Mouse (Mus musculus) yolk sac, embryonic 10.5 days (tissue): Measurements from ENCODE around the gene Retreg3.

Experiments used
- DNase-seq: peaks from one replicate; pipeline ENCODE4 v3.0.0-alpha.2; 2017; ENCODE audit warnings: low spot score

Retreg3 gene

GRCm38 (mm10) chr11:101118105-101118504, 1.6 kb downstream of the Retreg3 start:
- DNase-seq, result peak; percentile 63

DNA sequence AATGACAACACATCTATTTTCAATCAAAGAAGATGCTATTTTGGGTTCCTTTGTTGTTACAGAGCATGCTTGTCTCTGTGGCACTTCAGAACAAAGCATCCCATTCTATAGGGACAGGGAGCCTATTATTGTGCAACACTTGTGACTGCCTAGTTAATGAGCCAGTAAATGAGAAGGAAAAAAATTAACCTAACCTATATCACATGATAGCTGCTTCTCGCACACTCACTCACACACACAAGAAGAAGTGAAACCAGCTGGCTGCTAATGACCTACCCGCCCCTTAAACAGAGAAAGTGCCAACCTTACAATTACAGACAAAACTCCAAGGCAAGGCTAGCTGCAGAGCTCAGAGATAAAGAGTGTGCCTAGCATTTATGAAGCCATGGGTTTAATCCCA, 4.1 kb downstream of the Retreg3 start:
- DNase-seq, result no peak

DNA sequence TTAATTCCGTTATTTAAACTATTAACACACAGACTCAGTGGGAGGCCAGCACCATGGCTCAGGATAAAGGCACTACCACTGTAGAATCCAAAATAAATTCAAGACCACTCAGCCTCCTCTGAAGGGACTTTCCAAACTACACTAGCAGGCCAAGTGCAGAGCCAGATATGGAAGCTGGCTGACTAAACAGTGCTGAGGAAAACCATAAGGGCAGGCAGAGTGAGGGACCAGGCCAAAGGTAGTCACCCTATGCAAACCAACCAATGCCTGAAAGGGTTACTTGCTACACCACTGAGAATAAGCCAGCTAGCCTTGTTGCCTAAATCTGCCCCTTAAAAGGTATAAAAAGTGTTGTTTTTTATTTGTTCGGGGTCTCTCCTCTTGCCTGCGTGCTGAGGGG, 7.5 kb downstream of the Retreg3 start:
- DNase-seq, result no peak

GRCm38 (mm10) chr11:101111178-101111577, 8.5 kb downstream of the Retreg3 start:
- no peak for DNase-seq

DNA sequence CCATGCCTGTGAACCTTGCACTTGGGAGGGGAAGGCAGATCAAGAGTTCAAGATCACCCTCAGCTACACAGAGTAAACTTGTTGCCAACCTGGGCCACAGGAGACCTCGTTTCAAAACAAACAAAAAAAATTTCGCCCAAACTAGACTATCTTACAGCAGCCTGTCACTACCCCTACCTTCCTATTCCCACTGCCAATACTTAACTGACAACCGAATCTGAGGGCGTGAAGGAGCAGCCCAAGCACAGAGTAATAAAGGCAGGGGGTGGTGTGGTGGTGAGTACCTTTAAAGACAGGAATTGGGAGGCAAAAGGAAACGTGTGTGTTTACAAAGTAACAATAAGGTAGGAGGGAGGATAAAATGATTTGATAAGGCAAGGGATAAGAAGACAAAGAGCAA, 9.0 kb downstream of the Retreg3 start:
- no peak for DNase-seq

DNA sequence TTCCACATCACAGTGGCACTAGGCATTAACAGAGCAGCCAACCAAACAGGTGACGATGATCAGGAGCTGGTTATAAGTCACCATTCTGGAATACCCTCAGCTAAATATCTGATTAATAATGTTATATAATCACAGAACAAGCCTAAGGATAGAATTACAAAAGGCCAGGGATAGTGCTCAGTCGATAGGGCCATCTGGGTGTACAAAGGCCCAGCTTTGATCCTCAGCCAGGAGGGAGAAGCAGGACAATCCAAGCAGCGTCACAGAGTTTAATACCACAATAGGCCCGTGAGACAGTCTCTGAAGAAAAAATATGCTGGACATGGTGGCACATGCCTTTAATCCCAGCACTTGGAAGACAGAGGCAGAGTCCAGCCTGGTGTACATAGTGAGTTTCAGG, 10.3 kb downstream of the Retreg3 start:
- no peak for DNase-seq

GRCm38 (mm10) chr11:101103011-101103410, 16.7 kb downstream of the Retreg3 start:
- no peak for DNase-seq

DNA sequence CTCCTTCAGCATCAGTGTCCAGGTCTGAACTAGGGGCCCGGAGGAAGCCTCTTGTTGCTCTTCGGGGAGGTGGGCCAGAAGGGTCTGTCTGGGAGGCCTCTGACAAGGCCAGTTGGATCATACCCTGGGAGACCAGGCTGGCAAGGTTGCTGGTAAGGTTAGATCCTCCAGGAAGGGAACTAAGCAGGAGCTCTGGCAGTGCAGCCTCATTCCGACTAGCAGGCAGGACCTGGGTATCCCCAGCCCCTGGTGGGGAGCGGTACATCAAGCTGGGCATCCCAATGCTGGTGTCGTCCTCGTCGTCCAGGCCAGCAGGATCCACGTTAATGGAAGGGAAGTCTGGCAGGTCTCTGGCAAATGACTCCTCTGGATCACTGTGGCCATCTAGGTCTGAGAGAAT, 21.5 kb downstream of the Retreg3 start:
- no peak for DNase-seq

GRCm38 (mm10) chr11:101095314-101096024, 24.2 kb downstream of the Retreg3 start, which contains the start of gene Psmc3ip:
Psmc3ip (minus strand) TSS chr11:101095436.
- peak; percentile 95 for DNase-seq

DNA sequence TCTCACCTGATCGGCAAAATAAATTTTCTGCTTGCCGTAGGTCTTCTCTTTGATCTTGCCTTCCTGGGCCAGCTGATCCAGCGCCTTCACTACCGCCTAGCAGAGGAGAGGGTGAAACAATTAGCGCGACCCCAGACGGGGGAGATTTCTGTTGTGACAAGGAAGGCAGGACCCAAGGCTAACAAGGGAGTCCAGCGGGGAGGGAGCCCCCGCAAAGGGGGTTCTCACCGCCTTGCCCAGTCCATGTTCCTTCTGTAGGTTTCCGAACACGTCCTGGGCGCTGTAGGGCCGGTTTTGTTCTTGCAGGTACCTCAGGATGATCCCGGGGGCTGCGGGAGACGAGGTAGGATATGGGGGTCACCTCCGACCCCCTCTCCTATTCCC, 24.8 kb downstream of the Retreg3 start:
- no peak for DNase-seq

GRCm38 (mm10) chr11:101089931-101090330, 29.8 kb downstream of the Retreg3 start:
- no peak for DNase-seq

DNA sequence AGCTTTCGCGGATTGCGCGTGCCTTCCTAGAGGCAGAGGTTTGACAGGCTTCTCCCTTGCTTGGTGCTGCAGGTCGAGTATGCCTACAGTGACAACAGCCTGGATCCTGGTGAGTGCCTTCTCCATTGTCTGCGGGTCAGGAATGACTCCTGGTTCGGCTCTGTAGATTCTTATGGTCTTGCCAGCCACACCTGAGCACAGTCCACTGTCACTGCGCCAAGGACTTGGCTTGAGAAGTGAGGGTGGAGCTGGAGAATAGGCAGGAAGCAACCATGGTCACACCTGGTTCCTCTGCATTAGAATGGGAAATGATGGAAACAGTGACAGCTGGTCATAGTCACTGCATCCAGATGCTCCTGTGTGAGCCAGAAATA, 32.0 kb downstream of the Retreg3 start:
- DNase-seq, result no peak

DNA sequence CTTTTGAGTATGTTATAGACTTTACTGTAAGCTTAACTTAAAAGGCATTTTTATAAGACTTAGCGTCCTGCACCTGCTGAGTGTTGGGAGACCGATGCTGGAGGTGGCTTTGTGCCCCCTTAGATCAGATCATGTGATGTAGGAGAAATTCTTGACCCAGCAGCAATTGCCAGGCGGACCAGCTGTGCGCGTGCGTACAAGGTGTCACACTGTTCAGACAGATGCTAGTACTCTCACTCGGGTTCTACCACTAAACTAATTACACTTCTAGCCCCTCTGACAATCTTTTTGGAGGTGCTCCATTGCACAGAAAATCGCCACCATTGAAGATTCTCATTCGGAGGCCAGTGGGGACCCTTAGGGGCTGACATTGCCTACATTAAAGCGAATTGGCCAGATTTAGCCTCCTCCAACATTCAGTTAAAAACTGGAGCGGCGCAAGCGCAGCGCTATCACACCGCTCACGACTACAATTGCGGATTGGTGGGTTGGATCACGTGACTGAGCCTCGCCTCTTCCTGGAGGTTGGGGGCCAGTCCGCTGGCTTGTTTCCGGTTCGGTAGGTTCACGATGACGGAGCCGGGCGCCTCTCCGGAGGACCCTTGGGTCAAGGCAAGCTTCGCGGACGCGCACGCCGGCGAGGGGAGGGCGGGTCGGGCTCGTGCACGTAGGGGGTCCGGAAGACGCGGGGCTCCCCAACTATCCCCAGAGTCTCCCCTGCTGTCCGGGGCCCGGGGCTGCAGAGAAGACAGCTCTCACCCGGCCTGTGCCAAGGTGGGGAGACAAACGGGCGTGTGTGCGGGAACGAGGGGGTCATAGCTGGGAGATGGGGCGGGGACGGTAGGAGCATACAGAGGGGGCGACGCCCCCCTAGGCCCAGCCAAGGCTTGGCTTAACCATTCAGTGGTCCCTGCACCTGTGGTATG, 32.7 kb downstream of the Retreg3 start, which contains the start of gene Mlx:
TSS of gene Mlx (plus strand) at position 522 of the 926 bp plus-strand sequence.
- DNase-seq, result peak; percentile 90

DNA sequence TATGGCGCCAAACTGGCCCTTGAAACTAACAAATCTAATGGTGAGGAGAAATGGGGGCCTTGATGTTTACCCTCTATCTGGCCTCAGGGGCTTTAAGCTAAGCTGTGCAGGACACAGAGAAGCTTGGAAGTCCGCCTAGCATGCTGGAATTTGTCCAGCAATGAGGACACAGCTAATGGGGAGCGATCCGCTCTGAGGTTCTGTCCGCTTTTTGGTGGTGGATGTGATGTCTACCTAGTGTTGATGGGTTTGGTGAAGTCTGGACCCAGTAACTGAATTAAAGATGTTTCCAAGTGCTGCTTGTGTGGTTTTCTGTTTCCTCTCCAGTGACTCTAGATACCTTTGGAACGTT, 33.4 kb downstream of the Retreg3 start:
- DNase-seq, result no peak

DNA sequence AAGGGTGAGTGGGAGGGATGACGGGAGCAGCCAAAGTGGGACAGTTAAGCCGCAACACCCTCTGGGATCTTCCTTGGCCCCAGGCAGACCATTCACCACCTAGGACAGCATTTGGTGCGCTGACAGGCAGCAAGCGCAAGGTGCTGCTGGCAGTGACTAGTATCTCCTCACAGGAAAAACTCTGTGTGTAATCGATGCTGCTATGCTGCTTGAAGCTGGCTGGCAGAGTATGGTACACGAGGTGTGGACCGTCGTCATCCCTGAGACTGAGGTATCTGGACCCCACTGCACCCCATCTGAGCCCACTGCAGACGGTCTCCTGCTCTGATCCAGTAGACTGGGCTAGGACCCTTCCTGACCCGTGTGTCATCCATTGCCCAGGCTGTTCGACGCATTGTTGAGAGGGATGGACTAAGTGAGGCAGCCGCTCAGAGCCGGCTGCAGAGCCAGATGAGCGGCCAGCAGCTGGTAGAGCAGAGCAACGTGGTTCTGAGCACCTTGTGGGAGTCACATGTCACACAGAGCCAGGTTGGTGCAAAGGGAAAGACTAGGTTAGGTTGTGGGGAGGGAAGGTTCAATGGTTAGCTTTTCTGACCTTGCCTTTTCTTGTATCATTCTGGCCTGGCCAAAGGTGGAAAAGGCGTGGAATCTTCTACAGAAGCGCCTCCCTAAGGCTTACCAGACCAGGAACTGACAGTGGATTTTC, 33.9 kb downstream of the Retreg3 start:
- no peak for DNase-seq

DNA sequence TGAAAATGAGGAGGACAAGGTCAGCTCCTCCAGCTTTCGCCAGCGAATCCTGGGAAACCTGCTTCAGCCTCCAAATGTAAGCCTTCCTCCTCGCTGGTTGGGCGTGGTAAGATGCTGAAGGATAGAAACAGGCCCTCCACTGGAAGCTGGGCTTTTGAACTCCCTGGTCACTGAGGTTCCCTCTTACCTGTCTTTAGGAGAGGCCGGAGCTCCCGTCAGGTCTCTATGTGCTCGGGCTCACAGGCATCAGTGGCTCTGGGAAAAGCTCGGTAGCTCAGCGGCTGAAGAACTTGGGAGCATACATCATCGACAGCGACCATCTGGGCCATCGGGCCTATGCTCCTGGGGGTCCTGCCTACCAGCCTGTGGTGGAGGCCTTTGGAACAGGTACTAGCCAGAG, 34.9 kb downstream of the Retreg3 start:
- DNase-seq, result no peak

- no peak for DNase-seq
Measured at GRCm38 (mm10) chr11:101084246-101084645, 35.4 kb downstream of the Retreg3 start.

DNA sequence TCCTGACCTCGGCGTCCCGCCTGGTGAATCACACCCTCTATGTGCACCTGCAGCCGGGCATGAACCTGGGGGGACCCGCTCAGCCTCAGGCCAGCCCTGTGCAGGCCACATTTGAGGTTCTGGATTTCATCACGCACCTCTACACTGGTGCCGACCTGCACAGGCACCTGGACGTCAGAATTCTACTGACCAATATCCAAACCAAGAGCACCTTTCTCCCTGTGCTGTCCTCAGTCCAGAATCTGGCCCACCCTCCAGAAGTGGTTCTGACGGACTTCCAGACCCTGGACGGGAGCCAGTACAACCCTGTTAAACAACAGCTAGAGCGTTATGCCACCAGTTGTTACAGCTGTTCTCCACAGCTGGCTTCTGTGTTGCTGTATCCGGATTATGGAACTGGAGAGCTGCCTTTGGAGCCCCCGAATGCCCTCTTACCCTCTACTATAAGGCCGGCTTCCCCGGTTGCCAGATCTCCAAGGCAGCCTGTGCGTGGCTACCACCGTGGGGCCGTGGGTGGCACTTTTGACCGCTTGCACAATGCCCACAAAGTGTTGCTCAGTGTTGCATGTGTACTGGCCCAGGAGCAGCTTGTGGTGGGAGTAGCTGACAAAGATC, 36.5 kb downstream of the Retreg3 start:
- no peak for DNase-seq

GRCm38 (mm10) chr11:101082208-101083082, 37.2 kb downstream of the Retreg3 start, which contains the start of gene Coasy:
Coasy (plus strand) TSS chr11:101082565.
- peak; percentile 97 for DNase-seq

GRCm38 (mm10) chr11:101081659-101082058, 38.0 kb downstream of the Retreg3 start:
- no peak for DNase-seq

- no peak for DNase-seq
Measured at GRCm38 (mm10) chr11:101080421-101080820, 39.3 kb downstream of the Retreg3 start.
